Mouse (Mus musculus): Measurements from ENCODE around the gene Wbp1l.
"Not testable (repeated sequence)": the region's sequence is repeated elsewhere in the genome, so short reads cannot be mapped to it uniquely, and the experiment has no call there.

Wbp1l gene

DNA sequence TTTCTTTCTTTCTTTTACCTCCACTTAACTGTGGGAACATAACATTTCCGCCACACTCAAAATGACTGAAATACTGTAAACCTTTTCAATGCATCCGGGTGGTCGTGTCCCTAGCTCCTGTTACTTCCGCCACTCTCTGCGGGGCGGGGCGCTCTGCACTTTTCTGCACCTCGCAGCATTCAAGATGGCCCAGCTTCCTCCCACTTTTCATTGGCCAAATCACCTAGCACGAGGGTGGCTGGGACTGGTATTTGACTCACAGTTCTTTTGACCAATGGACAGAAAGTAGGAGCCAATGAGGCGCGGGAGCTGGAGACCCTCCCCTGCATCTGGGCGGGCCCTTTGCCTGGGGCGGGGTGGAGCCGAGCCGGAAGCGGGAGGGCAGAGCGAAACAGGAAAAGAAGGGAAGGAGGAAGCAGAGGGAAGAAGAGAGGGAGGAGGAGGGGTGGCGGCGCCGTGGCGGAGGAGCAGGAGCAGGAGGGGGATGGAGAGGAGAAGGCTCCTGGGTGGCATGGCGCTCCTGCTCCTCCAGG lies at the start of gene Wbp1l:
TSS of gene Wbp1l (plus strand) at position 365 of the 533 bp plus-strand sequence.
- DNase-seq (ENCODE audit: low spot score) = peak; percentile 99

DNA sequence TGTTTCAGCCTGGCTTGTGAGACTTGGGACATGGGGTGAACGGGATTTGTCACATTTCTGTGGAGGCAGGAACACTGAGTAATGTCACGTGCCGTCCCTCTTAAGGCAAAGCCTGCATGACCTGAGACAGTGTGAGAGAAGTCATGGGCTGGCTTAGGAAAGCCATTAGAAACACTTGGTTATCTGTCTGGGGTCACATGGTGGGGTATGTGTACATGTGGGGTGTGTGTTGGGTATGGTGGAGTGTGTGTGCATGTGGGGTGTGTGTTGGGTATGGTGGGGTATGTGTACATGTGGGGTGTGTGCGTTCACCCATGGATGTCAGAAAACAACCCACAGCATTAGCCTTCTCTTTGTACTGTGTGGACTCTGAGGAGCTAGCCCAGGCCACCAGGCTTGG lies 48.5 kb upstream of the Wbp1l start:
- DNase-seq (ENCODE audit: low spot score) = no peak

DNA sequence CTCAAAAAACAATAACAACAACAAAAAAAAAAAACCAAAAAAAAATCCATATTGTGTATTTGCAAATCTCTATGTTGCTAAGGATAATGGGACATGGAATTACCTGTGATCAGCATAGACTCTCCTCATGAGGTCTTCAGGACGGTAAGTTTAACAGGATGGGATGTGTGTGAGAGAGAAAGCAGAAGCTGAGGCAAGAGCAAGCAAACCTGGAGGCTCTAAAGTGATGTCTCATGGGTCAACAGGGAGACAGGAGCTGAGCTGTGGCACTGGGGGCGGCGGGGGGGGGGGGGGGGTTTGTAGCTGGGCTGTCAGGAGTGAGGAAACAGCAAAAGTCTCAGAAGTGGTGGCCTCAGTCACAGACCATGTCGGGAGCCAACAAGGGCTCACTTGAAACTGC lies 46.4 kb upstream of the Wbp1l start:
- no peak for DNase-seq (ENCODE audit: low spot score)

DNA sequence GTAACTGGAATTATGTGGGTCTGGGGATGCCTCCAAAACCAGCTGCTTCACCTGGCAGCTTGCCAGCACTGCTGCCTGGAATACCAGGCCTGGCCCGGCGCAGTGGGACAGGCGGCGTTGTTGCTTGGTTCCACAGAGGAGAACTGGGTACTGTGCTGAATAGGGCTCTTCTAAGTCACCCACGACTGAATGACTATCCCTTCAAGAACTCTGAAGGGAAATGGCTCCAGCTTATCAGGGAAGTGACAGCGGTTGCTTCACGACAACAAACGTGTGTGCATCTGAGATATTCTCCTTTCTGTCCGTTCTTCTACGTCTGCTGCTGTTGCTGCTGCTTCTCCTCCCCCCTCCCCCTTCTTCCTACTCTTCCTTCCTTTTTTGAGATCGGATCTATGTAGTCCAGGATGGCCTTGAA lies 45.3 kb upstream of the Wbp1l start:
- DNase-seq (ENCODE audit: low spot score) = no peak

DNA sequence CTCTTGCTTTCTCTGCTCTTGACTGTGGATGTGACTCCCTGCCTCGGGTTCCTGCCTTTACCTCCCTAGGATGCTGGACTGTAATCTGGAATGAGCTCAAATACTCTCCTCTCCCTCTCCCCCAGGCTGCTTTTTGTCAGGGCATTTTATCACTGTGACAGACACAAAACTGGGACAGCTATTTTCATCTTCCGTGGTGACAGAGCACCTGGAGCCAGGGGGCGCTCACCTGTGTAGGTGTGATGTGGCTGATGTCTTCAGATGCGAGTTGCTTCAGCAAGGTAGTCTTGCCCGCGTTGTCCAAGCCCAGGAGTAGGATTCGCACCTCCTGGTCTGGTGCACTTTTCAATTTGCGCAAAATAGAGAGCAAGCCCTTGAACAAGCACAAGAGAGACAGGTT lies 40.9 kb upstream of the Wbp1l start:
- DNase-seq (ENCODE audit: low spot score) = no peak

DNA sequence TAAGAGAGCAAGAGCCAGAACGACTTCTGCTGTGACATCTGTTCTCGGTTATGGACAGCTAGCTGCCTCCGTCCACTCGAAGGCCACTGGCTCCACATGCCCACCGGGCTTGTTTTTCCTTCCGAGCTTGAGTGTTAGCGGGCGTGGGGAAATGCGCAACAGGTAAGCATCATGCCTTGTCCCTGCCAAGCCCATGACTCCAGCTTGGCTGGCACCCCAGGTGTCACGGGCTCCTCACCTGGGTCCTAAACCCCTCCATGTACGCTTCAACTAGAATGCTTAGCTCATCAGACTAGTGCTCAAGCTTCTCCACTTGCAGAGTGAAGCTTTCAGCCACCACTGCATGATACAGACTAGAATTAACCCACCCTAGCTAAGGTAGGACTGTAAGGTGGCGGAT lies 40.3 kb upstream of the Wbp1l start:
- no peak for DNase-seq (ENCODE audit: low spot score)

DNA sequence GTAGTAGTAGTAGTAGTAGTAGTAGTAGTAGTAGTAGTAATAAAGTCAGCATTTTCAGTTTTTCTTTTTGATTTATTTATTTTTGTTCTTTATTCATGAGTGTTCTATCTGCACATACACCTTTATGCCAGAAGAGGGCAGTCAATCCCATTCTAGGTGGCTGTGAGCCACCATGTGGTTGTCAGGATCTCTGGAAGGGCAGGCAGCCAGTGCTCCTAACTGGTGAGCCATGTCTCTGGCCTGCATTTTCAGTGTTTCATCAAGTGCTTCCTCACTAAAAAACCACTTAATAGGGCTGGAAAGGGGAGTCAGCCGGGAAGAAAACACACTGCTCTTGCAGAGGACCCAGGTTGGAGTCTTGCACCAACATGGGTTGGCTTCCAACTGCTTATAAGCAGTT lies 36.8 kb upstream of the Wbp1l start:
- DNase-seq (ENCODE audit: low spot score) = peak; percentile 33

DNA sequence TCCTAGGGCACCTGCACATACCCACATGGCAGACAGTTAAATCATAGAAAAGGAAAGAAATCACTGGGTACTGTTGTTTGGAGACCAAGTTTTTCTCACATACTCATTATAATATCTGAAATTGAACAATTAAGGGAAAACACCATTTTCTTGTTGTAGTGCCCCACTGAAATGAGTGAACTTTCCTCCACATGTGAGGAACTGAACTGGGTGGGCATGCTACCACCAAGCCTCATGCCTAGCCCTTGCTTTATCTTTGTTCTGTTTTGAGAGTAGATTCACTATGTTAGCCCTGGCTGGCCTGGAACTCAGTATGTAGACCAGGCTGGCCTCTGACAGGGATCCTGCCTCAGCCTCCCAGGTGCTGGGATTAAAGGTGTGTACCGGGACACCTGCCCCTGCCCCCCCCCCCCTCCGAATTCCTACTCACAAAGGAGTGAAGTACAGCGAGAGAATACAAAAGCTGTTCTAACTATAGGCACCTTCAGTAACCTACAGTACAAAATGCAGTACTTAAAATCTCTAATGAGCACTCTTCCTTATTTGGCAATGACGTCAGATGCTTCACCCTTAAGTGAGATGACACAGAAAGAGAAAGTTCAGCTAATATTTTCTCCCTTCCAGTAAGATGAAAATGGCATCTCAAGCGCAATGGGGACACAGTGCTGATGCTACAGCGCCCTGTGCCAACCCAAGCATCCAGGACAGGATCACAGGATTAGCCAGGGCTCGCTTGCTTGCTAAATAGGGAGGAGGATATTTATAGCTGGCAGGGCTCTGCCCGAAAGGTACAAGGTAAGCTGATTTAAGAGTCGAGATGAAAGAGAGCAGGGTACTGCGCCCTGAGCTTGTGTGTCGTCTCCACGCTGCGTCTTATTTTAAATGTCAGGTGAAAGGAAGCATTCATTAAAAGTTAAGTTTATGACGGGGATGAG lies 36.0 kb upstream of the Wbp1l start:
- DNase-seq (ENCODE audit: low spot score) = no peak

DNA sequence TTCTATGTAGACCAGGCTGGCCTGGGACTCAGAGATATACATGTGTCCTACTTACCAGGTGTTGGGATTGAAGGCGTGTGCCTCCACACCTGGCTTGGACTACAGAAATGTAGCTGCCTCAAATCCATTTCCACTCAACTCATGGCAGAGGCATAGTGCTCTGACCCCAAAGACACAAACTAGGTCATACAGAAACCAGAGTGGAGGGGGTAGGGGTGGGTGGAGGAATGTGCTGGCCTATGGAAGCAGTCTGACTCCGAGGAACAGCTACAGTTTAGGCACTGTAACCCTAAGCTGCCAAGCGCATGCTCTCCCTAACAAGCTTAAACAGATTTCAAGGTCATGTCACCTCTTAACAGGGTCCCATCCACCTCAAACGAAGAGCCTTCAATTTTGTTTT lies 35.3 kb upstream of the Wbp1l start:
- no peak for DNase-seq (ENCODE audit: low spot score)

DNA sequence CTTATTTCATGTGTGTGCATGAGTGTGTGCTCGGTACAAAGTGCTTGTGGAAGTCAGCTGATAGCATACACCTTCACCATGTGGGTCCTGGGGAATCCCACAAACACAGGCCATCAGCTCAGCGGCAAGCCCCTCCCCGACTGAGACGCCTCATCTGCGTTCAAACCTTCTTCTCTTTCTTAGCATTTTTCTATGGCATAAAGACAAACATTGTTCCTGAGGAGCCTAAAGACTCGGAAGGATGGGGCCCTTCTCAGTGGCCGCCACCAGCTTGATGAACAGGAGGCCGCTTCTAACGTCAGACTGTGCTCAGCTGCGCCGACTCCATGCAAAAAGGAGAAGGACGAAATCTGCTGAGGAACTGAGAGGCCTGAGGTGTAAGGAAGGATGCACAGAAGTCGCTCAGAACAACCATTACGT lies 34.8 kb upstream of the Wbp1l start:
- DNase-seq (ENCODE audit: low spot score) = no peak

DNA sequence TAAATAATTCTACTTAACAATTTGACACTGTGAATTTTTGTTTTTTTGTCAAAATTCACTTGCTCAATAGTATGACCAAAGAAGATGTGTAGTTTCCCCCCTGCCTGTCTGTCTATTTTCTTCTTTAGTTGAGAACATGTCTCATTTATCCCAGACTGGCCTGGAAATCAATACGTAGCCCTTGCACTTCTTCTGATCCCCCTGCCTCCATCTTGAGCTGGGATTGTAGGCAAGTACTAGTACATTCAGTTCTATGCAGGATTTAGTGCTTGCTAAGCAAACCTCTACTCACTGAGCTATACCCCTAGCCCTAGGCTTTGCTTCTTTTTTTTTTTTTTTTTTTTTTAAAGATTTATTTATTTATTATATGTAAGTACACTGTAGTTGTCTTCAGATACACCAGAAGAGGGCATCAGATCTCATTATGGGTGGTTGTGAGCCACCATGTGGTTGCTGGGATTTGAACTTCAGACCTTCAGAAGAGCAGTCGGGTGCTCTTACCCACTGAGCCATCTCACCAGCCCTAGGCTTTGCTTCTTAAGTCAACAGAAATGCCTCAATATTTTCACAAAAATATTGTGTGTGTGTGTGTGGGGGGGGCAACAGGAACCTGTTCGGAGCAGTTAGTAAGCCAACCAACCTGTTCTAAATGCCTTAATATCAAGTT lies 27.5 kb upstream of the Wbp1l start:
- not testable (repeated sequence) for DNase-seq (ENCODE audit: low spot score)

DNA sequence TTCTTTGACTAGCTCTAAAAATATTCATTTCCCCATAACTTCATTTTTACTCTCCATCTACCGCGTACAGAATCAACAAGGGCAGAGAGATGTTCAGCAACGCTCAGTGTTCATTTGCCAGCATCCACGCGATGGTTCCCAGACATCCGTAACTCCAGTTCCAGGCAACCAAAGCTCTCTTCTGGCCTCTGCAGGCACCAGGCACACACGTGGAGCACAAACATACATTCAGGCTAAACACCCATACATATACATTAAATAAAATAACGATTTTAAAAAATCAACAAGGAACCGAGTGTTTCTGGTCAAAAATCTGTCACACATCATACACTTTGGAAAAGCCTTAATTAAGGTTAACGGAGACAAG lies 27.0 kb upstream of the Wbp1l start:
- DNase-seq (ENCODE audit: low spot score) = no peak

DNA sequence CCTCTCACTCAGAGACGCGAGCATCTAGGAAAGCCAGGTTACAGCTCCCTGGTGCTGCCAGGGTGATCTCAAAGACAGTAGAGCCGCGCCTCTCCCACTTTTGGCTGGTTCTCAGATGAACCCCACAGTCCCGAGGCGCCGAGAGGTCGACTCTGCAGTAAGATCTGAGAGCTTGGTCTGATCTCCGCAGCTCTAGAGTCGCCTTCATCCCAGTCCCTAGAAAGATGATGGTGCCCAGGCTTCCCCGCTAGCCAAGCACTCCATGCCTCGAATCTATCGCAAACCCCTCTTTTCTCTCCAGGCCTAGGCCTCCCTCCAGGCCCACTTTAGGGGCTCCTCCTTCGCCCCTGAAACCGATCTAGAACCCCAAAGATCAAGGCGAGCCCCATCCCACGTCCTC lies 26.3 kb upstream of the Wbp1l start:
- no peak for DNase-seq (ENCODE audit: low spot score)

DNA sequence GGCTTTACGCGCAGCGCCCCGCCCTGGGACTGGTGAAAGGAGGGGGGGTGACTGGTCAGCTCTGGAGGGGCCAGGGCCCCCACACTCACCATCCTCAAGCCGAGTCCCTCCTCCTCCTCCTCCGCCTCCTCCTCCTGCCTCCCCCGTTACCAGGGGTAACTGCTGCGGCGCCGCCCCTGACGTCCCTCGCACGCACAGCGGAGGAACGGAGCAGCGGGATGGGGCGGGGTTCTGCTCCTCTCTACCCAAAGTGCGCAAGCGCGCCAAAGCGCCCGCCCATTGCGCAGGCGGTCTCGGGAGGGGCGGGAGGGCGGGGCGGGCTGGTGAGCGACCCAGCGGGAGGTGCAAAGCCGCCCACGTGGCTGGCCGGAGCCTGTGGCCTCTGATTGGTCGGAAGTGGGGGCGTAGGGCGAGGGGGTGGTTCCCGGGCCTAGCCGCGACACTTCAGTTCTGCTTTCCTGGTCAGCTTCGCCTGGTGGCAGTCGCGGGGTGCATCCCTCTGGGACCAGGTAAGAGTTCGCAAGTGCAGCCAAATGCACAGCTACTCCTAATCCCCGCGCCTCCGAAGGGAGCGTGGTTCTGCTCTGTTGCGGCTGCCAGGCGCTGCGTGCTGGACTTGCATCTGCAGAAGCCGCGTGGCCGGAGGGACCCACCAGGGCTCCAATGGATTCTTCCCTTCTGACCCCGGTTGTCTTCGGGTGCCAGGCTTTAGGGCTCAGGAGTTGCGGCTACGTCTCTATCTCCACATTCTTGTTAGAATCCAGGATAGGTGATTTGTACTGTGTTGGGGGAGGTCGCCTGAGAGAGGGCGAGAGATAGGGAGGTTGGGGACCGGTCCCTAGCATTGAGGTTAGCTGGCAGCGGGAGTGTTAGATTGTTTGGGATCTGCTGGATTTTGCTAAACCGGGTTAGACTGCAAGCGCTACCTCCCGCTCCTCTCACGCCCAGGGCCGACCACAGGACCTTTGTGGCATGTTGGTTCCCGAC lies 25.6 kb upstream of the Wbp1l start, which contains the start of the genes Arl3 and Sfxn2:
TSS of gene Arl3 (minus strand) at position 248 of the 987 bp plus-strand sequence.
TSS of gene Sfxn2 (plus strand) at position 415 of the 987 bp plus-strand sequence.
- peak; percentile 89 for DNase-seq (ENCODE audit: low spot score)

DNA sequence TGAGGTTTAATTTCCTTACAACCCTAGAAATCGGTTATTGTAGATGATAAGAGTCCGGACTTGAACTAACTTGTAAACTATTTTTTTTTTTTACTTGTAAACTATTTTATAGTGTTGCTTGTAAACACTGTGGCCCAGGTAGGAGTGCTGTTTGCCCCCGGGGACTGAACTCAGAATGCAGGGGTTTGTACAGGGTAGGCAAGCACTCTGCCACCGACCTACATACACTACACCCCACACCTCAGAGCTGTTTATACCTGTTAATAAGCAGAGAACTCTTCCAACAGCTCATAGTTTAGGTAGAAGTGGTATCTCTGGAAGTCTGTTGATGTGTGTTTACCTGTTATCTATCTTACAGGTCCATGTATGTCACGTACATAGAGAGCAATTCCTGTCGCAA lies 24.9 kb upstream of the Wbp1l start:
- DNase-seq (ENCODE audit: low spot score) = no peak

DNA sequence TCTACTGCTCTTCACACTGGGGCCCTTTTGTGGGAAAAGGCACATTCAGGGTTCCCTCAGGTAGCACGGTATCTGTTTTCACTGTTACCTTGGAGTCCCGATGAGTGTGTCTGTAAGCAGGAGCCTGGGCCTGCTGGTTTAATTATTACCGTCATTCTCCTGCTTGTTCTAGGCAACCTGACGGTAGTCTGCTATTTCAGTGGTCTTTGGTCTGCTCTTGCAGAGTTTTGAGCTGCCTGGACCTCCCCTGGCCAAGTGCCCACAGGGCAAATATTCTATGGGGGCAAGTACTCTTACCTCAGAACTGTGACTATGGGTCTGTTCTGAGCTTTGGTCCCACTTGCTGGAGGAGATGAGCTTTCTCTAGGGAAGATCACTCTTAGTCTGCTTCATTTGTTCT lies 23.7 kb upstream of the Wbp1l start:
- DNase-seq (ENCODE audit: low spot score) = no peak

DNA sequence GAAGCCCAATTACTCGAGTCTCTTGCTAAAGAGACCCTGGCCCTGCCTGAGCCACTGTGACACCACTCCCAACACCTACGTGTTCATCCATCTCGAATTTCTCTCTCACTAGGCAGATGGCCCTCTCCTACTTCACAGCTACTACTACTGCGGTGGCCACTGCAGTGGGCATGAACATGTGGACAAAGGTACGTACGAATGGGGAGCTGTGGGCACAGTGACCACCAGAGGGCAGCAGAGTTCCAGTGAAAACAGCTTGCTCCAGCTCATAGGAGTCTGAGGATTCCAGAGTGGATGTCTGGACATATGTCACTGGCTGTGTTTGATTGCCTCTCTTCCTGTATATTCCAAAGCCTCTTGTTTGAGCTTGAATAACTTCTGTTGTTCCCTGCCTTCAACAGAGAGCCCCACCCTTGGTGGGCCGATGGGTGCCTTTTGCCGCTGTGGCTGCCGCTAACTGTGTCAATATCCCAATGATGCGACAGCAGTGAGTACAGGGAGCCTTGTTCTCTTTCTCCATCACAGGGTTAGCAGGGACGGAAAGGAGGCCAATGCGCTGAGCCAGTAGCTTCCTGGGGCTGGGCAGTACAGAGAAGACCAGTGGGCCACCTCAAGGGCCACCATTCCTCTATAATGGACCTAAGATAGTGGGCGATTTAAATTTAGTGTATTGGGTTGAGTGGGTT lies 10.9 kb upstream of the Wbp1l start:
- DNase-seq (ENCODE audit: low spot score) = peak; percentile 76

DNA sequence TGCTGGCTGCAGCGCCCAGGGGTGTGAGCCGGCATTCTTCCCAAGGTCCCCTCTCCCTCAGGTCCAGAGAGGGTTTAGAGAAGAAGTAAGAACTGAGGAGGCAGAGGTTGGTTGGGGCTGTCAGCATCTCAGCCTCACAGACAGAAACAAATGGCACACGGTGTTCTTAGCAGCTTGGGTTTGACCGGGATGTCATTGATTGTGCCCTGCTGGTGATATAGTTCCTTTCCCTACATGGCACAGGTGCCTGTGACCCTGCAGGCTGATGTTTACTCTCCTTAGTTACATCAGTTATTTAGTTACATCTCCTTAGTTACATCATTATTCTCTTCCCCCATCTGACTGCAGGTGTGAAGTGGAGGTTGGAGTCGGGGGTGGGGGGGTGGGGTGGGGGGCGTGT lies 7.3 kb upstream of the Wbp1l start:
- no peak for DNase-seq (ENCODE audit: low spot score)

DNA sequence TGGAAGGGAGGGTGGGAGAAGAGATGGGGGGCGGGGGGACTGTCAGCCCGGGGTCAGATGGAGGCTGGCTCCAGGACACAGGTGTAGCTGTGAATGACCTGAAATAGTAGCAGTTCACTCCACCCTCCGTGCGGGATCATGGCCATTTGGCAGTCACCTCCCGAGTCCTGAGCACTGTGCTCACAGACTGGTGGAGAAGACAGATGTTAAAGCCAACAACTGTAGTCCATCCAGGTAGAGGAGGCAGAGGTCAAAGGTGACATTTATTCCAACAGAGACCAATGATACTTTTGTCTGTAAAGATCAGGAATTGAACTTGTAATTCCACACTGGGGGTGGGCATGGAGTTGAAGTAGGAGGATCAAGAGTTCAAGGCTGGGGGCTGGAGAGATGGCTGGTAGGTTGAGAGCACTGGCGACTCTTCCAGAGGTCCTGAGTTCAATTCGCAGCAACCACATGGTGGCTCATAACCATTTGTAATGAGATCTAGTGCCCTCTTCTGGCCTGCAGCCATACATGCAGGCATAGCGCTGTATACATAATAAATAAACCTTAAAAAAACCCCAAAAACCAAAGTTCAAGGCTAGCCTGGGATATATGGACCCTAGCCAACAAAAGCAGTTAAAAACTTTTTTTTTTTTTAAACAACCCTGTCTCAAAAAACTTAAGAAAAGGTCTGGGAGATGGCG lies 6.0 kb upstream of the Wbp1l start:
- no peak for DNase-seq (ENCODE audit: low spot score)

DNA sequence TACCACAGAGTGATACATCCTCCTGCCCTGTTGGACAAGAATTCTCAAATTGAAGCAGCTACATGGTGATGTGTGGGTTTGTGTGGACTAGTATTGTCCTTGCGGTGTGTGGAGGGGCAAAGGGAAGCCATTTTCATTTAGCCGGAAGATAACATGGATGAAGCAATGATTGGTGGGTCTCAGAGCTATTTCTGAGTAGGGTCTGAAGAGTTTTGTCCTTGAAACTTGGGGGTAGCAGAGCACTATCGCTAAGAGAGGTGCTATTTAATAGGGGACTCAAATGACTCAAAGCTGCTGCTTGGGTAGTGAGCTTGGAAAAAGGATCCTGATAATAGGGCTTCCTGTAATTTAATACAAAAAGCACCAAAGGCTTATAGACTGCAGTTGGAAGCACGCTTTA lies 697 bp upstream of the Wbp1l start:
- no peak for DNase-seq (ENCODE audit: low spot score)
